Mouse (Mus musculus) bone marrow, adult 2 months (tissue): Measurements from ENCODE around the gene Tfcp2.

ENCODE experiments used
- CTCF ChIP-seq: fragments of 200-500 bp; IDR thresholded peaks from 2 replicates; pipeline ENCODE4 v1.5.1; 2011; ENCODE audit warnings: low read length, control low read depth; ENCODE audit not compliant: control insufficient read depth, insufficient read depth
- POLR2A ChIP-seq: fragments of 200-500 bp; IDR thresholded peaks from 2 replicates; pipeline ENCODE4 v1.6.1; 2011; ENCODE audit warnings: low read depth, mild to moderate bottlenecking, control low read depth, low read length, borderline replicate concordance; ENCODE audit not compliant: control insufficient read depth

DNA sequence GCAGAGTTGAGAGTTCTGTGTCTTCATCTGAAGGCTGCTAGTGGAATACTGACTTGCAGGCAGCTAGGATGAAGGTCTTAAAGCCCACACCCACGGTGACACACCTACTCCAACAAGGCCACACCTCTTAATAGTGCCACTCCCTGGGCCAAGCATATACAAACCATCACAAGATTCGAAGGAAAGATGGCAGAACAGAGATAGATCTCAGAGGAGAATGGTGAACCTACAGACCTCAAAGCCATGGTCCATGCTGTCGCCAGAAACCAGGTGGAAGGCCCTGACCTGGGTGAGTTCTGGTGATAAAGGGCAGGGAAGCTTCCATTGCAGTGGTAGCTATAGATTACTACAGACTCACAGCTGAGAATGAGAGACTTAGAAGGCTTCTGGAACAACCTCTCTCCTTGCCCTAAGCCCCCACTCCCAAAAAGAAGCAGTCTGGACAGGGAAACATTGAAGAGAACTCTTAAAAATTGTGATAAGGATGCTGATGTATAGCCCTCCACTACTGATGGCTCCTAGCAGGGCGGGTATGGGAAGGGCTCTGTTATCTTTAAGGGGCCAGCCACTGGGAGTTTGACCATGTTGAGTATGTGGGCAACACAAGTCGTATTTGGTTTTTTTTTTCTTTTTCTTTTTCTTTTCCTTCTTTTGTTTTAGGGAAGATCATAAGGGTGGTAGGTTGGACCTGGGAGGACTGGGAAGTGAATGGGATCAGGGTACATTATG is 6.1 kb upstream of the Tfcp2 start:
- TF ChIP-seq POLR2A (no peak), CTCF (no peak)
